Mouse (Mus musculus) forebrain, embryonic 16.5 days (tissue): ENCODE measurements around the gene Clcn1. TPM values are rescaled to one million over a fixed set of nuclear protein-coding genes. Genes with fewer than 3 reads are reported as not detected.

Experiments
- polyA plus RNA-seq: library from polyadenylated mRNA; unstranded; fragments of >200 nt; fragmentation: Nextera tagmentation; extraction: Ambion mirVana; gene quantifications from 2 replicates; pipeline ENCODE4 v1.2.1, GENCODE M21; 2015

Clcn1 gene
- polyA plus RNA-seq, 1 experiment from 2014 or later = 2.0 TPM

Other genes with a start within 250 kb of the Clcn1 start
- not detected in 2 replicates for gene Sva, start 248.3 kb upstream of the Clcn1 start, polyA plus RNA-seq
- gene Tas2r139, start 145.7 kb upstream of the Clcn1 start, polyA plus RNA-seq = not detected in 2 replicates
- gene Tas2r144, start 71.4 kb upstream of the Clcn1 start, polyA plus RNA-seq = not detected in 2 replicates
- 8.2 and 10.1 TPM in 2 replicates for gene Gstk1, start 40.8 kb upstream of the Clcn1 start, polyA plus RNA-seq
- gene Tmem139, start 24.7 kb upstream of the Clcn1 start, polyA plus RNA-seq = 0.21 and 0.24 TPM in 2 replicates
- 62.1 and 72.2 TPM in 2 replicates for gene Casp2, start 21.7 kb upstream of the Clcn1 start, polyA plus RNA-seq
- 5.3 and 7.1 TPM in 2 replicates for gene Fam131b, start 38.0 kb downstream of the Clcn1 start, polyA plus RNA-seq
- 33.6 and 37.1 TPM in 2 replicates for gene Zyx, start 62.9 kb downstream of the Clcn1 start, polyA plus RNA-seq
- 0.14 and 0.27 TPM in 2 replicates for gene Epha1, start 86.6 kb downstream of the Clcn1 start, polyA plus RNA-seq
- not detected in 2 replicates for gene Tas2r143, start 113.6 kb downstream of the Clcn1 start, polyA plus RNA-seq
- not detected in 2 replicates for gene Tas2r135, start 118.7 kb downstream of the Clcn1 start, polyA plus RNA-seq
- gene Tas2r126, start 147.8 kb downstream of the Clcn1 start, polyA plus RNA-seq = not detected in 2 replicates
- not detected in 2 replicates for gene Olfr458, start 178.5 kb downstream of the Clcn1 start, polyA plus RNA-seq
- not detected in 2 replicates for gene Olfr457, start 189.7 kb downstream of the Clcn1 start, polyA plus RNA-seq
- gene Olfr456, start 200.5 kb downstream of the Clcn1 start, polyA plus RNA-seq = not detected in 2 replicates